ENCODE assay signal across 11 mouse cellular contexts in genomic region chr3:98563831-98564230, GRCm38 (mm10). TPM values are rescaled to one million over a fixed set of nuclear protein-coding genes. Genes with fewer than 3 reads are reported as not detected.
"Had no signal": no experiment of that assay in that cellular context is flagged by ENCODE, and none has a peak within 500 bp of the region (broad histone marks: within the 10 kb centered on the region; RNA-seq: fewer than 3 reads in every experiment).

No protein-coding gene starts in this region.

RNA-seq across cellular contexts. Expression of gene Gm10681, which starts 24.8 kb away (rescaled TPM):
- polyA plus RNA-seq: neural tube, embryonic 13.5 days; neural tube, embryonic 14.5 days; small intestine, adult 2 months; spleen, adult 2 months; stomach, embryonic 14.5 days; stomach, embryonic 15.5 days; stomach, embryonic 16.5 days; stomach, postnatal 0 days; thymus, postnatal 0 days; urinary bladder, adult 2 months had no signal

RNA-seq across cellular contexts. Expression of gene Hsd3b4, which starts 53.5 kb away (rescaled TPM):
- polyA plus RNA-seq: neural tube, embryonic 13.5 days; neural tube, embryonic 14.5 days; neural tube, embryonic 15.5 days; small intestine, adult 2 months; spleen, adult 2 months; stomach, embryonic 14.5 days; stomach, embryonic 15.5 days; stomach, embryonic 16.5 days; stomach, postnatal 0 days; thymus, postnatal 0 days; urinary bladder, adult 2 months had no signal
